Mouse (Mus musculus) E14TG2a.4 (cell line): ENCODE data around the gene Tspan1.

Source experiments
- CTCF ChIP-seq: conservative IDR thresholded peaks from 2 replicates; pipeline ENCODE4 v1.5.1; 2014; ENCODE audit warnings: low read length
- NANOG ChIP-seq: IDR thresholded peaks from 2 replicates; pipeline ENCODE4 v1.6.1; 2014; ENCODE audit warnings: borderline replicate concordance, low read length, mixed read lengths

DNA sequence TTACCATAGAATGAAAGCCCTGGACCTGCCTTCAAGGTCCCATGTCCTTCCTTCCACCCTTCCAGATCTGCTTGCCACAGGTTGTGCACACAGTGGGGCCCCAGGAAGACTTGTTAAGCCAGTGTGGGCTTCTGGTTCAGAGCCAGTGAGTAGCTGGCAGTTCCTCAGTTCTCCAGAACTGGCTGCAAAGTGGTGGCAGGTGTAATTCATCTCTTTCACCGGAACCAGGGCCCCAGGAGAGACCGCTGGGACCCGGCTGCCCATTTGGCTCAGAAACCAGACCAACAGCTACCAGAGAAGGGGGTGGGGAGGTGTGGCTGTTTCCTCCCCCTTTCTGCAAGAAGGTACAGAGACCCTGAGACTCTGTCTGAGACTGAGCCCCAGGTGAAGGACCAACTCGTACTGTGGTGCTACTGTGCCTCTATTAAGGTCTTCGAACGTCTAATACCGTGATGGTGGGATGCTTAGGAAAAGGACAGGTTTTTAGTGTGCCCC, 24.0 kb downstream of the Tspan1 start:
- TF ChIP-seq CTCF, result no peak
- TF ChIP-seq NANOG, result no peak
